Mouse (Mus musculus) granulocyte monocyte progenitor cell, adult 5-6 weeks (primary cell): ENCODE results near the gene Gins2. TPM values are rescaled to one million over a fixed set of nuclear protein-coding genes. Genes with fewer than 3 reads are reported as not detected.

Experiments
- ATAC-seq: replicated peaks from 2 replicates; pipeline ENCODE4 v1.8.0; 2016; ENCODE audit warnings: mild to moderate bottlenecking, moderate TSS enrichment, inconsistent platforms; ENCODE audit not compliant: poor library complexity, severe bottlenecking
- total RNA-seq, 2 experiments: library from RNA; stranded (forward) in 1 of 2; stranded (reverse) in 1 of 2; fragments of 200-712, 200-1000 nt in 1 of 2; fragments of >200 nt in 1 of 2; fragmentation: Nextera tagmentation in 1 of 2; gene quantifications; 2 replicates each; pipeline ENCODE4 v1.2.3; 2014 to 2017

Gins2 gene
- total RNA-seq (2014; fragmentation: Nextera tagmentation), result 54.6 and 81.8 TPM in 2 replicates
- 42.4 and 47.6 TPM in 2 replicates for total RNA-seq (2017)

DNA sequence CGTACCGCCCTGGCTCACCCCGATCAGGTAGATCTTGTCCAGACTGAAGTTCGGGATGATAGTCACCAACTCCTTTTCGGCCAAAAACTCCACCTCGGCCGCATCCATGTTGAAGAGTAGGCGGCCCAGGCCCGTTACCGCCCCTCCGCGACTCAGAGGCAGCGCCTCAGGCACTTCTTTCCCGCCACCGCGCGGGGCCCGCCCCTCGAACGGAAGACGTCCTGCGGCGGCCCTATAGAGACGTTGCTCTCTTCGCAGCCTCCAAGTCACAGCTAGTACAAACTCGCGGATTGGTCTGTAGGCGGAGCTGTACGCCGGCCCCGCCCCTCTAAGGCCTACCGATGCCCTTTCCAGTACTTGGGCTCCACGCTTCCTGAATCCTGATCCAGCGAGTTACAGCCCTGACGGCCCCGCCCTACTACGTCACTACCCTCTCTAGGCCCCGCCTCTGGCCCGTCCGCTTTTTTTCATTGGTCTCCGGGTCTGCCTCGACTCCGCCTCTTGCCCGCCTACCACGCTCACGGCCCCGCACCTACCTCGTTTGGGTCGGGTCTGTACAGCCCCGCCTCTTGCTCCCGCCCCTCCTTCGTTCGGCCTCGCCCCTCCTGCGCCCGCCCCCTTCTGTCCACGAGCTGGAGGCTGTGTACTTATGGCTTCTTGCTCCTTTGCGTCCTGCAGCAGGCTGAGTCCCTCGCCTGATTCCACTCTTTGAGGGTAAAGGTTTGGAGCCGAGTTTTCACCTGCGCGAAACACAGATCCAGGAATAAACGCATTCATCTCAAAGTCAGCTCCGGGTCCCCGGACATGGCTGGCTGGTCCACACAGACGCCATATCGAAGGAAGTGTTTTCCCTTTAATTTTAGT lies at the start of gene Gins2:
Gene Gins2 (minus strand): TSS at position 397 of the 864 bp plus-strand sequence.
- peak; percentile 94 for ATAC-seq

DNA sequence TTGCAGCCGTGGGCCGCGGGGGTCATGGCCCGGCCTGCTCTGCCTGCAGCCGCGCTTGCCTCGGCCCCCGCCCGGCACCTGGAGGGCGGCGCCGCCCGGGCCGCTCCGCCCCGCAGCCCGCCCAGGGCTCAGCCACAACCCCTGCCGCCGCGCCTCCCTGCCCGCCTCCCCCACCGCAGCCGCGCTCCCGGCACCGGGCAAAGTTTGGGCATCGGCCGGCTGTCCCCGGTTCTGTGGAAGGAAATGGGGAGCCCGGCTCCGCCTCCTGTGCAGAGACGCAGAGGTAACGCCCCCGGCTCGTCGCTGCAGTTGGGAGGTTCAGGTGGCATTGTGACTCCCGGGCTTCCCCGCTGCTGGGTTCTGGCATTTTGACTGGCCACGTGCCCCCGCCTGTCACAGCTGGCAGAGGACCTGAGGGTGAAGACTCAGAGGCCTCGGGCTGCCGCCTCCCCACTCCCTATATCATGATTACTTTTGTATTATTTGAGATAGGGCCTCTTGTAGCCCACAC lies 45.3 kb upstream of the Gins2 start:
- ATAC-seq, result peak; percentile 76

DNA sequence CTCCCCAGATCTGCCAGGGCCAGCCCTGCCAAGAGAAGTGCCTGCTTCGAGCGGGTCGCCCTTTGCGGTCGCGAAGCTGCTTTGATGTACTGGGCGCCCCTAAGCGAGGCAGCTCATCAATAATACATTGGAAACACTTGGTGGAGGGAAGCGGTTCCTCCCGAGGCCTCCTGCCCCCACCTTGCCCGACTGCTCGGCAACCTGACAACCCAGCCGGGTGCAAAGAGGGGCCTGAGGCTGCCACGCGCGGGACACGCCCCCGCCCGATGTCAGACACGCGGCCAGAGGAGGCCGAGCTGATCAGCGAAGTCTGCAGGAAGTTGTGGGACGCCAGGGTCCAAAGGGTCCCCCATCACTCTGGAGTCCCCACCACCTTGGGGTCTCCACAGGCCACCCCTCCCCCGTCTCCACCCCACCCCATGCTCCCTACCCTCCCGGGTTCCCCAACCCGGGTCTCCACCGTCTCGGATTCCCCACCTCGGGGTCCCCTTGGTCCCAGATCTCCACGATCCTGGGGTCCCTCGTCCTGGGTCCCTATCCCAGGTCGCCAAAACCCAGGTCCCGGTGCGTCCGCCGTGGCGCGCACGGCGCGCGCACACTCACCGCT lies 44.7 kb upstream of the Gins2 start:
- peak; percentile 43; the same call in 1 of the 2 replicates for ATAC-seq

DNA sequence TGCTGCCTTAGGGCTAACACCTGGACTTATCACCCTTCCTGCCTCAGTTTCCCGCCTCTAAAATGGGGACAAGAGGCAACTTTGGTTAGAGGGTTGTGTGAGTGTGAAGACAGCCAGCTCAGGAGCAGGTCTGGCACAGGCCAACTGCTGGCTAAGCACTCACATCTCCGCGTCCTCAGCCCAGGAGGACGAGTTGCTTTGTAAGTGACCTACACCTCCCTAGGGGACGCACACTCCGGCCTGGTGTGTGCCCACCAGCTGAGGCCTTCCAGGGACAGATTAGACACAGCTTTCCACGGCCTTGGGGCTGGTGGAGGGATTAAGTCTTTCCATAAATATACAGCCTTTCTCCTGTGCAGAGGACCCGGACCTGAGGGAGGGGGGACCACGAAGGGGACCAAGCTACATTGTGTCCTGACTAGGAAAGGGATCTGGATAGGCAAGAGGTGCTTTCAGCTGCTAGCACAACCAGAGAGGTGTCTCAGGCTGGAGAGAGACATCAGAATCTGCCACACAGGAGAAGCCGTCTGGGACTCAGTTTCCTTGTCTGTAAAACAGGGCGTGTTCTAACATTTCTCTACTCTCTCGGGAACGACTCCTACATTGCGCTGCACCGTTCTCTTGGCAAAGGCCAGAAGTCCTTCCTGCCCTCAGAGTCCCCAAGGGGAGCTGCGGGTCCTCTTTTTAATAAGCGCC lies 44.0 kb upstream of the Gins2 start:
- ATAC-seq, result no peak

DNA sequence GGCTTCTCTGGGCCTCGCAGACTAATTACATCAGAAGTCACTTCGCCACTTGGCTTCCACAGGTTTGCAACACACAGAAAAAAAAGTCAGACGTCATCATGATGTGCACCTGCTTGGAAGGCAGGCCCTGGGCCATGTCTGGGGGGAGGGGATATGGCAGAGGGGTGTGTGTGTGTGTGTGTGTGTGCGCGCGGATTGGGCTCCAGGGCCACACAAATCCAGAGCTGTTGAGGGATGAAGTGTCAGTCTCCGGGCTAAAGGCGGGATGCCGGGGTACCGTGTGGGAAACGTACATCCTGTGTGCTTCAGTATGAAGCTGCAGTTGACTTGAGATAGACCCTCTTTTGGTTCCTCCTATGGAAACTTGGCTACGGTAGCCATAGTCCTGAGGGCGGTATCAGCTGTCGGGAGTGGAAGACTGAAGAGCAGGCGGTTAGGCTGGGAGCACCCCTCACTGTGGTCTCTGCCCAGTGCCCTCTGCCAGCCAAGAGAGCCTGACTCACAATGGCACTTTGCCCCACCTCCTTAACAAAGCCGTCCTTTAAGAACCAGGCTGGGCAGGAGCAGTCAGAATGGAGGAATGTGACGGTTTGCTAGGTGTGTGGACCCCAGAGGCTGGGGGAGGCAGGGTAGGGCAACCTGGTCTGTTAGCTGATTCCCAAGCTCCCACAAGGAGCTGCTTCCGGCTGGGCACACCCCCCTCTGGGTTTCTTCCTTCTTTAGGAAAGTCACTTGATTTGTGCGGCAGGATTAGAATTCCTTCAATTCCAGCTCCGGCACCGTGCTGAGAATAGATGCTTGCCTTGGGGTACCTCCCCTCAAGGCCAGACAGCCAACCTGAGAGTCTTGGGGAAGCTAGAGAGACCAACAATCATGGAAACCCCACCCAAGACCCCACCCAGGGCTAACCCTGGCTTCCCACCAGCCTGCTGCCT lies 42.6 kb upstream of the Gins2 start:
- no peak for ATAC-seq

DNA sequence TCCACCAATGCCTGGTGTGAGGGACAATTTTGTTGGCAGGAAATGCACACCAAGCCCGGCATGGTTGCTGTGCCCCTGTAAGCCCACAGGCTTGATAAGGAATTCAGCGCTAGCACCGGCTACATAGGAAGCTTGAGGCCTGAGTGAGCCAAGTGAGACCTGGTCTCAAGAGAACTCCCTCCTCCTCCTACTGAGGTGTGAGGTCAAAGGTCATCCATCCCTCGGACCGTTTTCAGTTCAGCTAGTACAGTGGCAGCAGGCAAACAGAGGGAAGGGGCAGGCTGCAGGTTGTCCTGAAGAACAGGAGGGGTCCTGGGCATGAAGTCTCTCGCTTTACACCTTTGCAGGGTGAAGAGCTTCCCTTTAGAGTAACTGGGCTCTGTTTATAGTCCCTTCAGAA lies 41.7 kb upstream of the Gins2 start:
- ATAC-seq, result no peak

DNA sequence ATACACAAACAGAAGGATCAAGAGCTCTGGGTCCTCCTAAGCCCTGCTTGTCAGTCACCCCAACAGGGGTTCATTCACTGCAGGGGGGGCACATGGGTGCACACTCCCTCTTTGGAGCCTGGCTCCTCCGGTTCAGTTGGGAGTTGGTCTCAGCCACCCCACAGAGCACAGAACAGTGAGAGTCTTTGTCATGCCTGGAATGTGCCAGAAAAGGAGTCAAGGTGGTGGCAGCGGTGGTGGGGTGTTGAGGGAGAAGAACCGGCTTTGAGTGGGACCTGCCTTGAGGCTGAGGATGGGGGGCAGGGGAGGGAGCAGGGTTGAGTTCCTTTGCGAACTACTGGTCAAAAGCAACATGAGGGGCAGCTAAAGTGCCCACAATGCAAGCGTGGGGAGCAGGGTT lies 40.9 kb upstream of the Gins2 start:
- no peak for ATAC-seq

DNA sequence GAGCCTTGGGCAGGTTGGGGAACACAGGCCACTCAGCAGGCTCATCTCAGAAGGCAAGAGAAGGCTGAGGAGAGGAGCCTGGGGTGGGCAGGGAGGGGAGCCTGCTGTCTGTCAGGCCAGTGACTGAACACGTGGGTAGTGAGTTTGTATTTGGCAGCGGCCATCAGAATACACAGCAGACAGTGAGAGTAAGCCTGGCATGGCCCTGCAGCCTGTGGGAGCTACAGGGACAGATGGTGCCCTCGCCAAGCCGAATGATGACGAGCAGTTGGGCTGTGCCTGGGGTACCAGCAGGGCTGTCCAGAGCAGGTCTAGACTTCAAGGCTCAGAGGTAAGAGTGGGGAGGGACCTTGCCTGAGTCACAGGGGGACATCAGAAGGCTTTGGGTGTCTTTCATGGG lies 38.2 kb upstream of the Gins2 start:
- ATAC-seq, result no peak

DNA sequence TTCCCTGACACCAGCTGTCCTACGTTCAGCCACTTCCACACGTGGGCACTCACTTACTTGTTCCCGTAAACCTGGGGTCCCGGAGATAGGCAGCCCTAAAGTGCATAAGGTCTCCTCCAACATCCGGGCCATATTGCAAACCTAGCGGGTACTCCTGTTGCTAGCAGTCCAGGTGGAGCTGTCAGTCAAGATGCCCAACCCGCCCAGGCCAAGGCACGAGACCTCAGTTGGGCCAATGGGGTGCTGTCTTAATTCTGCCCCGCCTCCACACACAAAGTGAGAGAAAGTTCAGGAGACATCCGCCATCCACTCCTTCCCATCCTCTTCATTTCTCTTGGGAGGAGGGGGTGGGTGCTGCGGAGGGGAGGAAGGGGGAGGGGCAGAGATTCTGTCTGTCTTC lies 37.4 kb upstream of the Gins2 start:
- ATAC-seq, result no peak

DNA sequence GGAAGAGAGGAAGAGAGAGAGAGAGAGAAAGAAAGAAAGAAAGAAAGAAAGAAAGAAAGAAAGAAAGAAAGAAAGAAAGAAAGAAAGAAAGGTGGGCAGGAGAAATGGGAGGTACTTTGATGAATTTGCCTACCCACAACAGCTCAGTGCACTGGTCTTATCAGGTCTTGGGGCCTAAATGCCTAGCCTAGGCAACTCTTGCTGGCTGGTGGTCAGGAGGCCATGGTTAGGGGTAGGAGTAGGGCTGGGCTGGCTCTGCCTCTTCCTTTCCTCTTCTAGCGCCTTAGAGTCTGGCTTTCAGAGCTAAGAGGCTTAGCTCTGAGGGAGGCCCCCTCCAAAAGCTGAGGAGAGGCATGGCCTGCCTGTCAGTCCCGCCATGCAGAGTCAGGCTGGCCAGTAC lies 34.5 kb upstream of the Gins2 start:
- ATAC-seq, result no peak

DNA sequence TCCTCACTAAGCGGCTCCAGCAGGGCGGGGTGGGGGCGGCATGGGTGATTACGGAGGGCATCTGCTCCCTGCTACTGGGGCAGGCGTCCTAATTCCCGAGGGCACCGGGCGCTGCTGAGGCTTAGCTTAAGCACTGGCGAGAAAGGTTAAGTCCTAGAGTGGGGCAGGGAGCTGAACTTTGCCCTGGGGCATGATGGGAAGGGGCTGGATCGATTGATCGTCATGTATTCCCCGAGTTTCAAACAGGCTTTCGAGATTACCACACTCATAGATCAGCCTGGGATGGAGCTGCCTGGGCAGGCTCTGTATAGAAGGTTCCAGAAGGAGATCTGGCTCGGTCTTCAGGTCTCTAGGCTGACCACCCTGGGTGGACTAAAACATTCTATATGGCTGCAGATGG lies 33.1 kb upstream of the Gins2 start:
- ATAC-seq, result no peak

DNA sequence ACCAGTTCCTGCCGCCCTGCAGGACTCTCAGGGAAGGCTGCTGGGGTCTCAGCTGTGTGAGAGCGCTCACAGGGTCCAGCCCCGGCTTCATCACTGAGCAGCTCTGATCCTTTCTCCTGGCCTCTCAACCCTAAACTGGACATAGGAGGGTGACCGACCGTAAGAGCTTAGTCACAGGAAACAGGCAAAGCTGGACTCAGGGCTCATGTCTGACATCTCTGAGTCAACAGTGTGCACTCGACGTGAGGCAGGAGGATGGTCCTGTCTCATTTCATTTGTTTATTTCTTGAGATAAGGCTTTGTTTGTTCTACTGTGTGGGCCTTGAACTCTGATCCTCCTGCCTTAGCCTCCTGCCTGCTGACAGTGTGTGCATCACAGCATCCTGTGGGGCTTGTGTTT lies 31.3 kb upstream of the Gins2 start:
- no peak for ATAC-seq

DNA sequence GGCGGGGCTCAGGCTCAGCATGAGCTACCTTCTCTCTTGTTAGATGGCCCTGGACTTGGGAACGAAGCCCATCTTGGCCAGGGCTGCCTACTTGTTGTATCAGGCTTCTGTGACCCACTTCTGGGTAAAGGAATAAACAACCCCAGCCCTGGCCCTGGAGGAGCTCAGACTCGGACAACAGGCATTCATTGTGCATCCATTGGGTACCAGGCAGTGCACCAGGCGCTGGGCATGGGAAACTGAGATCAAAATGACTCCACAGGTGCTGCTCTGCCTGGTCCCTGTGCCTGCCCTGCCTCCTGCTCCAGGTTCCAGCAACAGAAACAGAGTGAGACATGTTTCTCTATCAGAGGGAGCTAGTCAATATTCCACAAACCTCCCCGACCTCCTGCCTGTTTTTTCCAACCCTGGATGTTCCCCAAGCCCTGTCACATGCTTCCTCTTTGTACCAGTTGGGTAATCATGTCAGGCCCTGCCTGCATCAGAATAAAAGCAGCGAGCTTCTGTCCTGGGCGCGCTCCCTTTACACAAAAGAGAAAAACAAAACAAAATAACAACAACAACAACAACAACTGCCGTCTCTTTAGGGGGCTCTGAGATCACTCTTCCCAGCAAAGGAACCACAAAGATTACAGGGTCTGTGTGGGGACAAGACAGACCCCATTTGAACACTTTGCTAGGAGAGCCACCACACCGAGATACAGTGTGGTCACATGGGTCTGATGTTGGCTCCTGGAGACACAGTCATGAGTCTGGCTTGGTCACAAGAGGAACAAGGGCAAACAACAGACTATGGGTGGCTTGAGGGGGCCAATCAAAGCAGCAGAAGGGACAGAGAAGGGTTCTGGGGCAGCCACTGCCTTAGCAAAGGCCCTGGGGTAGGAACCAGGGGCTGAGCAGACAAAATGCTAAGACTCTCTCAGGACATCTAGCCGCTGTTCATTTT lies 30.4 kb upstream of the Gins2 start:
- ATAC-seq, result peak; percentile 71

DNA sequence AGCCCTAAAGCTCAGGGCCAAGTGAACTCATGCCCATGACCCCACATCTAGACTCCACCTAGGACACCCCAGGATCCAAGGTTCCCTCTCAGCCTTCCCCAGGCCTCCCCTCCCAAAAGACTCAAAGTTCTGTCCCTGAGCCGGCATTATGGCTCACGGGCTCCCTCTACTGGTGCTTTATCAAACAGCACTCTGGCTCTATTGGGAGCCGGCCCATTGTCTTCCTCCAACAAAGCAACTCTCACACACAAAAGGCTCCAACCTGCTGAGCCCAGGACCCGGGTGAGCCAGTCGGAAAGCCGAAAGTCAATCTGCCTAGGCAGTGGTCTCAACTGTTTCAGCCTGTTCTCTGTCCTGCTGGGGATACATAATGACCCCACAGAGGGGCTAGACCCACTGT lies 29.0 kb upstream of the Gins2 start:
- ATAC-seq, result peak; percentile 67

DNA sequence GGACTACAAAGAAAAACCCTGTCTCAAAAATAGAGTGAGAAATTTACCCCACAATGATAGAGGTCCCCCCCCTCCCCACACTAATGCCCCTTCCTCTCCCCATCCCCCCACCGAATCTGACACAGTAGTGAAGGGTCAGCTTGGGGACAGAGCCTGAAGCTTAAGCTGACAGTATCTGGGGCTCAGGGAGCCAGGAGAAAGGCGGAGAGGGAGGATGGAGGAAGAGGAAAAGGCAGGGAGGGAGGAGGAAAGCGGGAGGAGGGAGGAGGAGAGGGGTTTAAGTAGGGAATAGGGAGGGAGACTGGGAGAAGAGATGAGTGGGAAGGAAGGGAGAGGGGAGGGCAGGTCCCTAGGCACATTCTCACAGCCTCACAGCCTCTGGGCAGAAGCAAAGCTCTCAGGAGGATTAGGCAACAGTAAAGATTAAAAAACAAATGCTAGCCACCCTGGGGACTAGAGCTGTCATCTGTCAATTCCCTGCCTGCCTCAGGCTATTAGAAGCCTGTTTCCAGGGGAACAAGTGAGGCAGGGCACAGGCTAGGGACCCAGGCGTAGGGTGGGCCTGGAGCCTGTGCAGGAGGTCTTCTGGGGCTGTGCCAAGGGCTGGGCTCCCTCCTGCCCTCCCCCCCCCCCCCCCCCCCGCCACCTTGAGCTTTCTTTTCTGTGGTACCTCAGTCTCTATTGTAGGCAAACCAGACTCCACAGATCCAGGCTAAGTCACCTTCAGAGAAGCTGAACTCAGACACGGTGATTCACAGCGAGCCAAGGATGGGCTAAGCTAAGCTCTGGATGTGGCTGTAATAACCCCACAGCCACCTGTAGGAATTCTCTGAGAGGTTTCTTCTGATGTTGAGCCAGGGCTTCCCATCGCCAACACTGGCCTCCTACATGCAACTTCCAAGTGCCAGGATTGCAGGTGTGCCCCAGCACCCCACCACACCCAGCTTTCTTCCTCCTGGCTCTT lies 27.8 kb upstream of the Gins2 start:
- ATAC-seq, result no peak

DNA sequence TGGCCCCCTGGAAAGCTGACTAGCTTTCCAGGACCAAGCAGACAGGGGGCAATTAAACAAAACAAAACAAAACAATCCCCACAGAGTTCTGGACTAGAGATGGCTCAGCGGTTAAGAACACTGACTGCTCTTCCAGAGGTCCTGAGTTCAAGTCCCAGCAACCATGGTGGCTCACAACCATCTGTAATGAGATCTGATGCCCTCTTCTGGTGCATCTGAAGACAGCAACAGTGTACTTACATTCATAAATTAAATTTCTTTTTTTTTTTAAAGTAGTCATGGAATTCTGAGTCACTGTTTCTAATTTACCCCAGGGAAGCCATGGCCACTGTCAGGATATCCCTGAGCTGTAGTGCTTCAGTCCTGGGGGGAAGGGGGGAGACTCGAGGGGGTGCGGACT lies 25.4 kb upstream of the Gins2 start:
- no peak for ATAC-seq

DNA sequence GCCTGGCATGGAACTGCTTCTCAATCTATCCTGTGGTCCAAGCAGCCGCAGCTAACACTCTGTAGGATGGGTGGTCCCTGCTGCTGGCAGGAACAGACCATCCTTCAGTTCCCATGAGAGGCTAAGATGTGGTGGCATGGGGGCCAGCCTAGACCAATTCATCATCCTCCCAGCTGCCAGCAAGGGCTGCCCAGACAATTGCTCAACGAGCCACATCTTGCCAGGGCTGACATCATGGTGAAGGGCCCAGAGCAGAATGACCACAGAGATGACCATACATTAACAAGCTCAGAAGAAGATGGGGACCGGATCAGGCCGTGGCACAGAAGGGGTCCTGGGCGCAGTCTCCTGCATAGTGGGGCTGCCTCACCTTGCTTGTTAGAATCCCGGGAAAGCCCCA lies 21.7 kb upstream of the Gins2 start:
- no peak for ATAC-seq

DNA sequence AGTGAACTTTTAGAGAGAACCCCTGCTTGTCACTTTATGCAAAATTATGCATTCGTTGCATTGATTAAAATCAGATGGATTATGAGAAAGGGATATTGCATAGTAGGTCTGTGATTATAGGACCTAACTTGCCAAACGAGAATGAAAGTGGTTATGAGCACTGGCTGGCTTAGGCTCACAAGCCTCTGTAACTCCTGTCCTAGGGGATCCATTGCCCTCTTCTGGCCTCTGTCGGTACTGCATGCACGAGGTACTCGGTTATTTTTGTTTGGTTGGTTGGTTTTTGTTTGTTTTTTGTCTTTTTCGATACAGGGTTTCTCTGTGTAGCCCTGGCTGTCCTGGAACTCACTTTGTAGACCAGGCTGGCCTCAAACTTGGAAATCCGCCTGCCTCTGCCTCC lies 18.8 kb upstream of the Gins2 start:
- peak; percentile 63; the same call in 1 of the 2 replicates for ATAC-seq
